Mouse (Mus musculus) hindbrain, postnatal 0 days (tissue): Measurements from ENCODE around the gene Ap3b2. TPM values are rescaled to one million over a fixed set of nuclear protein-coding genes. Genes with fewer than 3 reads are reported as not detected.

Experiments
- ATAC-seq: fragments of 200-750 bp; cut with Nextera tagmentation; 2 replicates; pipeline ENCODE4 v1.8.0; 2017; ENCODE audit warnings: mild to moderate bottlenecking, moderate TSS enrichment, moderate library complexity
- DNase-seq: peaks from one replicate; pipeline ENCODE4 v3.0.0-alpha.2; 2015; ENCODE audit warnings: low spot score
- H3K27ac ChIP-seq: fragments of 300-500 bp; sonication (generic); 2 replicates; pipeline ENCODE4 v1.5.1; 2014; ENCODE audit warnings: mild to moderate bottlenecking
- H3K27me3 ChIP-seq: fragments of 300-500 bp; sonication (generic); 2 replicates; pipeline ENCODE4 v1.6.1; 2014; ENCODE audit warnings: low read length, mixed read lengths; ENCODE audit not compliant: insufficient read depth
- H3K36me3 ChIP-seq: fragments of 300-500 bp; sonication (generic); 2 replicates; pipeline ENCODE4 v1.6.1; 2014; ENCODE audit warnings: low read length, mixed read lengths; ENCODE audit not compliant: insufficient read depth
- H3K4me1 ChIP-seq: fragments of 300-500 bp; sonication (generic); 2 replicates; pipeline ENCODE4 v1.6.1; 2014; ENCODE audit warnings: antibody characterized with exemption, low read length, mixed read lengths; ENCODE audit not compliant: insufficient read depth
- H3K4me2 ChIP-seq: fragments of 300-500 bp; sonication (generic); 2 replicates; pipeline ENCODE4 v1.6.1; 2014; ENCODE audit warnings: low read depth, mild to moderate bottlenecking, low read length, moderate library complexity, mixed read lengths
- H3K4me3 ChIP-seq: fragments of 300-500 bp; sonication (generic); 2 replicates; pipeline ENCODE4 v1.5.1; 2014; ENCODE audit warnings: low read length
- H3K9ac ChIP-seq: fragments of 300-500 bp; sonication (generic); replicated peaks from 2 replicates; pipeline ENCODE4 v1.6.1; 2014; ENCODE audit warnings: mild to moderate bottlenecking, low read length, moderate library complexity, mixed read lengths
- H3K9me3 ChIP-seq: fragments of 300-500 bp; sonication (generic); 2 replicates; pipeline ENCODE4 v1.6.1; 2016; ENCODE audit warnings: low read length, mixed read lengths
- CTCF ChIP-seq: IDR thresholded peaks from 2 replicates; pipeline ENCODE4 v1.5.1; 2016; ENCODE audit warnings: antibody characterized with exemption, control low read depth, low read depth
- WGBS: fragments of 180-500 bp; shearing (Covaris S2); extraction: QIAGEN DNeasy Blood & Tissue Kit; methylation state at CpG from one replicate; pipeline ENCODE4 v1.1.7; 2014; 5-methylcytosine and 5-hydroxymethylcytosine counted together
- microRNA counts: library from miRNA; unstranded; fragments of <30 nt; microRNA quantifications from one replicate; lab custom pipeline; 2015
- polyA plus RNA-seq: library from polyadenylated mRNA; unstranded; fragments of >200 nt; fragmentation: Nextera tagmentation; extraction: Ambion mirVana; gene quantifications from 2 replicates; pipeline ENCODE4 v1.2.1, GENCODE M21; 2015
- total RNA-seq: library from RNA; depleted of rRNA; stranded (reverse); fragments of >200 nt; gene quantifications from 2 replicates; pipeline ENCODE4 v1.2.3, GENCODE M21; 2014; rRNA removed

Ap3b2 gene
- total and polyA plus RNA-seq, 2 experiments from 2014 or later, result 102 to 208 TPM

DNA sequence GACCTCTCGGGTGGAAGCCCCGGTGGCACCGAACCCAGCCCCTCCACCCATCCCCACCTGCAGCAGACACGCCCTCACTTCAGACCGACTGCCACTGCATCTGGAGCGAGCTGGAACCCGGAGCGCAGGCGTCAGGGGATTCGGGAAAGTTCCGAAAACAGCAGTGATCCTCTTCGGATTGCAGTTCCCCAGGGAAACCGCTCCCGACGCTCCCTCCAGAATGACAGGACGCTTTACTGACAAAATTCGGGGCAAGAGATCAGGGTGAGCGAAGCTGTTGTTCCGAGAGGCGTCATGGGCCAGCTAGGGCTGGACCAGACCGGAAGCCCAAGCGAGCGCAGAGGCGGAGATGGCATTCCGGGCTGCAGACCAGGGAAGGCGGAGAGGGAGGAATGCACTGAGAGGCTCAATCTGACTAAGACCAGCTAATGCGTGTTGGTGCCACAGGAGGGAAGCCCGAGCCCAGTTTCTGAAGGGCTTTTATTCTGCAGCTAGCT, 38.5 kb downstream of the Ap3b2 start, which contains the start of gene Cpeb1:
TSS of gene Cpeb1 (minus strand) at position 311 of the 497 bp plus-strand sequence.
- Histone ChIP-seq H3K27ac (no peak within 1 kb of the TSS; the same call in 1 of the 2 replicates), H3K9me3 (no peaks in the 10 kb centered on the region), H3K4me1 (peaks cover 6% of the 10 kb centered on the region; the same call in 1 of the 2 replicates), H3K27me3 (peaks cover 20% of the 10 kb centered on the region; the same call in 1 of the 2 replicates), H3K4me2 (peak within 1 kb of the TSS; percentile 92), H3K4me3 (peak within 1 kb of the TSS; percentile 46), H3K9ac (peak within 1 kb of the TSS; percentile 48), H3K36me3 (no peaks in the 10 kb centered on the region; the same call in 1 of the 2 replicates)
- under 1% methylated on average over 28 of the region's 28 CpGs for WGBS
- peak; percentile 80 for DNase-seq
- TF ChIP-seq CTCF, result peak; percentile 67
- peak; percentile 72 for ATAC-seq

DNA sequence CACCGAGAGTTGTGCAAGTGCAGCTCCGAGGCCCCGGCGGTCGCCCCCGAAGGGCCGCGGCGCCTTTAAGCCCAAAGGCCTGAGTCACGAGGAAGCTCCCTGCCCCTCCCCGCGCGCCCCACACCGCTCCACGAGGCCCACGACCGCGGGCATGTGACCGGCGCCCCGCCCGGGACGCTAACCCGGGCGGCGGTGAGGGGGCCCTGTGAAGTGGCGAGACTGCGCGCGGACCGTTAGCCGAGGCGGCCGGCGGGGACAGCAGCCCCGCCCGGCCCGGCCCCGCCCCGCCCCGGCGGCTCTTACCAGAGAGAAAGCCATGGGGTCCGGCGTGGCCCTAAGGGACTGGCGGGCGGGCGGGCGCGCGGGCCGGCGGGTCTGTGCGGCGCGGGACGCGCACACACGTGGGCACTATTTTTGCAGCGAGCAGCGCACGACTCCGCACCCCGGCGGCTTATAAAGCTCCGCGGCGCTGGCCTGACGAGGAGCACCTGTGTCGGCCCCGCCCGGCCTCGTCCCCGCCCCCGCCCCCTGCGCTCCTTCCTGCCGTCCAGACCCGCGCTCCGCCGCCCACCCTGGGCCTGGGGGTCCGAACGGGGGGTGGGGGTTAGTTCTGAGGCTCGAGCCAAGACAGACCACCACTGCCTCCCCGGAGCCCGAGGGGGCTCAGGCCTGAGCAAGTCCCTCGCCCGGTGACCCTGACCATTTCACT, 39.2 kb downstream of the Ap3b2 start:
- TF ChIP-seq CTCF, result no peak
- peak; percentile 55 for ATAC-seq
- H3K9me3 ChIP-seq, result no peaks in the 10 kb centered on the region
- H3K27me3 ChIP-seq, result peaks cover 20% of the 10 kb centered on the region; the same call in 1 of the 2 replicates
- DNase-seq, result peak; percentile 47
- H3K9ac ChIP-seq, result peak overlapping the region; percentile 48
- H3K4me2 ChIP-seq, result peak overlapping the region; percentile 92
- 2% methylated on average over 46 of the region's 87 CpGs for WGBS
- H3K27ac ChIP-seq, result no peak overlapping the region
- H3K4me1 ChIP-seq, result peaks cover 6% of the 10 kb centered on the region; the same call in 1 of the 2 replicates
- H3K4me3 ChIP-seq, result peak overlapping the region; percentile 46
- H3K36me3 ChIP-seq, result no peaks in the 10 kb centered on the region

DNA sequence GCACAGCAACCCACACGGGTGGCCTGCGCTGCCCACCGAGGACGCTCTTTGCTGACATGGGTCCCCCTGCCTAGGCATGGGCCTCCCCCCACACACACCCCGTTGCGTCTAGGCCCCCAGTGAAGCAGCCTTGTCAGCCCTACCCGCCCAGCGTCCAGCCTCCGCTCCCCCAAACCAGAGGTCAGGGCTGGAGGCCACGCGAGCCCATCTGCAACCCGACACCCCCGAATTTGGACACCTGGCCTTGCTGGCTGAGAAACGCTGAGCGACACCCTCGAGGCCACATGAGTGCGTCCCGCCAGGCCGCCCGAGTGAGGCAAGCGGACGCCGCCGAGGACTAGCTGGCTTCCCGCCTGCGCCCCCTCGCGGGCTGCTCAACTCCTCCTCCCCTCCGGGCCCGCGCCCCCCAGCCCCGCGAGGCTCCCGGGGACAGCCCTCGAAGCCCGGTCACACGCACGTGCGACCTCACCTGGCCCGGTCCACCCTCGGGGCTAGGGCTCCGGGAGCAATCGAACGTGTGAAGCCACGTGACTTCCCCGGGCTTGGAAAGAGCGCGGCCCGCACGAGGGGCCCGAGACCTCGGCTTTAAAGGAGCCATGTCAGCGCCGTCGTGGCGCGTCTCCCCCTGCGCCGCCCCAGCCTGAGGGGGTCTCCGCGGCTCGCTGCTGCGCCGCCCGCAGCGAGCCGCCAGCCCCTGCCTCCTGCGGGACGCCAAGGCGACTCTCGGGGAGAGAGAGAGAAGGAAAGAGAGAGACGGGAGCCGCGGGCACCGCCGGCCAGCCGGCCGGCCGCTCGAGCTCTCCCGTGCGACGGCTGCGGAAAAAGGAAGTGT, 40.1 kb downstream of the Ap3b2 start:
- peaks cover 20% of the 10 kb centered on the region; the same call in 1 of the 2 replicates for H3K27me3 ChIP-seq
- ATAC-seq, result peak; percentile 31

DNA sequence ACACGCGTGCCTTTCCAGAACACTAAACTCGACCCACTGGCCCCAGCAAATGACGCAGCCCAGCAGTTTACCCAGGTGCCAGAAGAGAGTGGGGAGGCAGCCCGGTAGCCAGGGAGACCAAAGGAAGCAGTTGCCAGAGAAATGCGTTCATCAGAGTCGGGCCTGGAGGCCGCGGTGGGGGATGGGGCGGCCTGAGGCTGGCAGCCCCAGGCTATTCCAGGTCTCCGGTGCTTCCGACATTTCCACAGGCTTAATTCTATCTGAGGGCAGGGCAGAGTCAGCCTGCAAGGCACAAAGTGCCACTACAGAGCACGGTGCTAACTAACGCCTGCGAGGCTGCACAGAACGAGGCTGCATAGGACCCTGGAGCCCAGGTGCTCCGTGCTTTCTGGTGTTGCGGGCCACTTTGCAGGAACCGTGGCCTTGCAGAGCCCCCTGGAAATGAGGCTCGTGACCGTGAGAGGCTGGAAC, 40.7 kb downstream of the Ap3b2 start:
- peaks cover 6% of the 10 kb centered on the region; the same call in 1 of the 2 replicates for H3K4me1 ChIP-seq
- ATAC-seq (peak; percentile 52), DNase-seq (peak; percentile 28)
- peaks cover 20% of the 10 kb centered on the region; the same call in 1 of the 2 replicates for H3K27me3 ChIP-seq
- peak overlapping the region; percentile 9; the same call in 1 of the 2 replicates for H3K9ac ChIP-seq
- 5% methylated on average over 20 of the region's 21 CpGs for WGBS
- peak overlapping the region; percentile 46 for H3K4me3 ChIP-seq
- no peaks in the 10 kb centered on the region for H3K36me3 ChIP-seq
- no peak for TF ChIP-seq CTCF
- H3K9me3 ChIP-seq, result no peaks in the 10 kb centered on the region
- no peak overlapping the region for H3K27ac ChIP-seq
- H3K4me2 ChIP-seq, result peak overlapping the region; percentile 92

More for the DNA sequence above, 40.1 kb downstream of the Ap3b2 start:
- Histone ChIP-seq H3K9me3 (no peaks in the 10 kb centered on the region), H3K4me2 (peak overlapping the region; percentile 92), H3K4me1 (peaks cover 6% of the 10 kb centered on the region; the same call in 1 of the 2 replicates), H3K4me3 (peak overlapping the region; percentile 46), H3K27ac (no peak overlapping the region), H3K36me3 (no peaks in the 10 kb centered on the region), H3K9ac (peak overlapping the region; percentile 48; the same call in 1 of the 2 replicates)
- peak; percentile 53 for DNase-seq
- WGBS, result 3% methylated on average over 77 of the region's 84 CpGs
- TF ChIP-seq CTCF, result peak; percentile 18; the same call in 1 of the 2 replicates

MicroRNAs encoded within 50 kb of the gene (microRNA counts, 519-probe panel; counts per million panel counts)
- microRNA mmu-miR-1839-3p (lab: Ali Mortazavi, UCI), result 2,681 counts per million, percentile 42 among the panel's probes with 10 or more counts
- microRNA mmu-miR-1839-5p (lab: Ali Mortazavi, UCI), result 4,219 counts per million, percentile 74 among the panel's probes with 10 or more counts

Other genes starting within 250 kb of the Ap3b2 start
- gene Rps17, start 148.7 kb downstream of the Ap3b2 start, total RNA-seq, result 433 and 475 TPM in 2 replicates
- gene Rps17, start 148.7 kb downstream of the Ap3b2 start, polyA plus RNA-seq, result 759 and 765 TPM in 2 replicates
- 8.7 and 16.3 TPM in 2 replicates for gene Cpeb1, start 38.5 kb downstream of the Ap3b2 start, total RNA-seq
- gene Cpeb1, start 38.5 kb downstream of the Ap3b2 start, polyA plus RNA-seq, result 7.7 and 10.3 TPM in 2 replicates
- gene BC048679, start 4.4 kb upstream of the Ap3b2 start, total RNA-seq, result not detected in 2 replicates
- not detected in 2 replicates for gene BC048679, start 4.4 kb upstream of the Ap3b2 start, polyA plus RNA-seq
- 0.18 and 0.31 TPM in 2 replicates for gene Fsd2, start 73.0 kb upstream of the Ap3b2 start, total RNA-seq
- gene Fsd2, start 73.0 kb upstream of the Ap3b2 start, polyA plus RNA-seq, result 0.05 and 0.08 TPM in 2 replicates
- gene Whamm, start 77.3 kb upstream of the Ap3b2 start, total RNA-seq, result 5.1 and 6.2 TPM in 2 replicates
- gene Whamm, start 77.3 kb upstream of the Ap3b2 start, polyA plus RNA-seq, result 6.9 and 7.0 TPM in 2 replicates
- 30.3 and 37.6 TPM in 2 replicates for gene Homer2, start 213.6 kb upstream of the Ap3b2 start, total RNA-seq
- 44.4 and 46.0 TPM in 2 replicates for gene Homer2, start 213.6 kb upstream of the Ap3b2 start, polyA plus RNA-seq